Mouse (Mus musculus) intestine, postnatal 0 days (tissue): Measurements from ENCODE around the gene Doc2g. TPM values are rescaled to one million over a fixed set of nuclear protein-coding genes. Genes with fewer than 3 reads are reported as not detected.
"Not testable (repeated sequence)": the region's sequence is repeated elsewhere in the genome, so short reads cannot be mapped to it uniquely, and the experiment has no call there.

ENCODE experiments used
- ATAC-seq: fragments of 200-750 bp; cut with Nextera tagmentation; 2 replicates; pipeline ENCODE4 v1.8.0; 2017; ENCODE audit warnings: mild to moderate bottlenecking, moderate TSS enrichment, moderate library complexity
- H3K27ac ChIP-seq: fragments of 300-500 bp; sonication (generic); 2 replicates; pipeline ENCODE4 v1.5.1; 2014; ENCODE audit warnings: mild to moderate bottlenecking, low read depth, low read length, moderate library complexity
- H3K27me3 ChIP-seq: fragments of 300-500 bp; sonication (generic); replicated peaks from 2 replicates; pipeline ENCODE4 v1.6.1; 2014; ENCODE audit warnings: low read length, mixed read lengths; ENCODE audit not compliant: control insufficient read depth, insufficient read depth
- H3K36me3 ChIP-seq: fragments of 300-500 bp; sonication (generic); 2 replicates; pipeline ENCODE4 v1.6.1; 2014; ENCODE audit warnings: mild to moderate bottlenecking, moderate library complexity; ENCODE audit not compliant: control insufficient read depth, insufficient read depth
- H3K4me1 ChIP-seq: fragments of 300-500 bp; sonication (generic); replicated peaks from 2 replicates; pipeline ENCODE4 v1.6.1; 2014; ENCODE audit warnings: antibody characterized with exemption, low read length, mixed read lengths; ENCODE audit not compliant: control insufficient read depth, insufficient read depth
- H3K4me2 ChIP-seq: fragments of 300-500 bp; sonication (generic); replicated peaks from 2 replicates; pipeline ENCODE4 v1.6.1; 2014; ENCODE audit warnings: low read depth, mild to moderate bottlenecking, moderate library complexity
- H3K4me3 ChIP-seq: fragments of 300-500 bp; sonication (generic); 2 replicates; pipeline ENCODE4 v1.5.1; 2014; ENCODE audit warnings: low read depth, low read length
- H3K9ac ChIP-seq: fragments of 300-500 bp; sonication (generic); 2 replicates; pipeline ENCODE4 v1.6.1; 2014; ENCODE audit warnings: mild to moderate bottlenecking, low read depth, low read length
- H3K9me3 ChIP-seq: fragments of 300-500 bp; sonication (generic); 2 replicates; pipeline ENCODE4 v1.6.1; 2016; ENCODE audit warnings: mixed run types; ENCODE audit not compliant: control insufficient read depth
- CTCF ChIP-seq: sonication (generic); IDR thresholded peaks from 2 replicates; pipeline ENCODE4 v1.5.1; 2016; ENCODE audit warnings: low read depth, mild to moderate bottlenecking, control low read depth, antibody characterized with exemption, moderate library complexity
- WGBS: fragments of 180-500 bp; shearing (Covaris S2); extraction: QIAGEN DNeasy Blood & Tissue Kit; methylation state at CpG from one replicate; pipeline ENCODE4 v1.1.7; 2014; 5-methylcytosine and 5-hydroxymethylcytosine counted together
- polyA plus RNA-seq: library from polyadenylated mRNA; unstranded; fragments of >200 nt; fragmentation: Nextera tagmentation; extraction: Ambion mirVana; gene quantifications from 2 replicates; pipeline ENCODE4 v1.2.1, GENCODE M21; 2015

Gene Doc2g
- 0.64 and 0.89 TPM in 2 replicates for polyA plus RNA-seq

- Histone ChIP-seq H3K9me3 (no peaks in the 10 kb centered on the region), H3K27ac (no peak within 1 kb of the TSS), H3K36me3 (peaks cover 29% of the 10 kb centered on the region), H3K4me2 (no peak within 1 kb of the TSS), H3K9ac (no peak within 1 kb of the TSS), H3K27me3 (no peaks in the 10 kb centered on the region), H3K4me3 (no peak within 1 kb of the TSS), H3K4me1 (peaks cover 7% of the 10 kb centered on the region; the same call in 1 of the 2 replicates)
- no peak for TF ChIP-seq CTCF
- no peak for ATAC-seq
- 55% methylated on average over 1 of the region's 1 CpGs for WGBS
These were observed at the start of gene Doc2g for GRCm38 (mm10) chr19:4003112-4003511. Gene Doc2g, plus strand, starts transcription at chr19:4003313.

DNA sequence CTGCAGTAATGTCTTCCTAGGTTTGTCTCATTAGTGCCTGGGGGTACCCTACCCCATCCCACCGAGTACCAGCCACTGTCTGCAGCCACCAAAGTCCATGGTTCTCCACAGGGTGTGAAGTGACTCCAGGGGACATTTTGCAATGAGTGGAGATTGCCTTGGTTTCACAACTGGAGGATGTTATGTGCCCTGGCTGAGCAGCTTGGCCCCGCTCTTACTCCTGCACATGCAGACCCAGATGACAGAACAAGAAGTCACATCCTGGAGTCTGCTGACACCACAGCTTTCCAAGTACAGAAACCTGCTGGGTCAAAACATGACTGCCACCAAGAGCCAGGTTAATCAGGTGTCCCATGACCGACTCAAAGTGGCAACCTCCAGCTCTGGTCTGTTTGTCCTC, 48.1 kb upstream of the Doc2g start:
- H3K9me3 ChIP-seq = no peaks in the 10 kb centered on the region
- no peak overlapping the region for H3K4me3 ChIP-seq
- TF ChIP-seq CTCF = no peak
- no peak overlapping the region for H3K9ac ChIP-seq
- WGBS = 57% methylated on average over 3 of the region's 3 CpGs
- no peaks in the 10 kb centered on the region for H3K4me1 ChIP-seq
- no peaks in the 10 kb centered on the region for H3K27me3 ChIP-seq
- H3K4me2 ChIP-seq = no peak overlapping the region
- ATAC-seq = peak; percentile 54
- H3K27ac ChIP-seq = no peak overlapping the region
- H3K36me3 ChIP-seq = no peaks in the 10 kb centered on the region

DNA sequence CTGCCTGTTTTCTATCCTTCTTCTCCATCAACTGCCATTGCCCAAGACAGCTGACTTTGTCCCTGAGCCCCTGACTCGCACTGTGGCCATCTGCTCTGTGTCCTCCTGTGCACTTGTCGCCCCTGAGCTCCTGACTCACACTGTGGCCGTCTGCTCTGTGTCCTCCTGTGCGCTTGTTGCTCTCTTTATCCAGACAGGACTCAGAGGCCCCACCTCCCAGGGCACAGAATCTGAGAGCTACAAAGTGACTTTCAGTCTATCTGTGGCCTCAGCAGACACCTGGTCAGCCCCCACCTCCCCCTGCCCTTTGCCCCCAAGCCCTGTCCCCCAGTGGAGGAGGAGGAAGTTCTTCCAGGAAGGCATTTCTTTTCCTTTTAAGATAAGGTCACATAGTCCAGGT, 47.3 kb upstream of the Doc2g start:
- H3K9me3 ChIP-seq = no peaks in the 10 kb centered on the region

DNA sequence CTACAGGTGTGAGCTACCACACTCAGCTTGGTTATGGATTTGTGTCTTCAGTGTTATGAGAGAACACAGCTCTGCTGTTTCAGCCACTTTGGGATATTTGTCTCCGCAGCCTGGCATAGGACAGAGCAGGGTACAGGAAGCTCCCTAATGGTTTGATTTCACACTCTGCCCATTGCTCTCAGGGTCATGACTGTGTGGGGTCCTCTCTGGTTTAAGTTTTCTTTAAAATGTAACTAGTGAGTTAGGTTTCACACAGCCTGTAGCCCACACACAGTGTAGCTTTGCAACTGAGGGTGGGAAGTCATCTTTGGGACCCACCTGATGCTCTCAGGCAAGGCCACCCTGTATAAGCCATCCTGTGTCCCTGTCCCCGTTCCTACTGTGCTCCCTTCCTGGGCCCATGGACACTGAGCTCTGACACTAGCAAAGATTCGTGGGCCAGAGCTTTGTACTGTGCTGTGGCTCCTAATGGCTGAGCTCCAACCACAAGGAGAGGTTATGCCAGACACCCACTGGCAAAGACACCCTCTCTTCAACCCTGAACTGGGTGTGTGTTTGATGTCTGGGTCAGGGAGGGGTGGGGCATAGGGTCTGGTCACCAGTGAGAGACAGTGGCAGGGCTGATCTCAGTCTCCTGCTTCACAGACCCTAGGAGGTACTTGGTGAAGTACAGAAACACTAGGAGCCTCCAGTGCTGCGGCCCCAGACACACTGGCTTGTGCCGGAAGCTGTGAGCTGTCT, 45.6 kb upstream of the Doc2g start:
- H3K4me3 ChIP-seq, H3K27me3 ChIP-seq, H3K9me3 ChIP-seq, H3K9ac ChIP-seq, ATAC-seq, H3K4me1 ChIP-seq, H3K36me3 ChIP-seq, H3K4me2 ChIP-seq, H3K27ac ChIP-seq: not testable (repeated sequence)
- 87% methylated on average over 5 of the region's 5 CpGs for WGBS

More for the DNA sequence above, 47.3 kb upstream of the Doc2g start:
- Histone ChIP-seq H3K27ac (no peak overlapping the region), H3K4me3 (no peak overlapping the region), H3K36me3 (no peaks in the 10 kb centered on the region), H3K4me1 (no peaks in the 10 kb centered on the region), H3K4me2 (no peak overlapping the region), H3K9ac (no peak overlapping the region), H3K27me3 (no peaks in the 10 kb centered on the region)
- ATAC-seq = peak; percentile 60
- WGBS = 22% methylated on average over 4 of the region's 4 CpGs
- TF ChIP-seq CTCF = no peak

- Histone ChIP-seq H3K4me1 (no peaks in the 10 kb centered on the region), H3K27me3 (no peaks in the 10 kb centered on the region), H3K9ac (no peak within 1 kb of the TSS), H3K4me3 (no peak within 1 kb of the TSS), H3K27ac (no peak within 1 kb of the TSS), H3K4me2 (no peak within 1 kb of the TSS), H3K36me3 (no peaks in the 10 kb centered on the region), H3K9me3 (no peaks in the 10 kb centered on the region)
- no peak for ATAC-seq
- TF ChIP-seq CTCF = no peak
- 62% methylated on average over 4 of the region's 4 CpGs for WGBS
These were observed 44.6 kb upstream of the Doc2g start, which contains the start of gene Aldh3b3 for GRCm38 (mm10) chr19:3958470-3958869. Gene Aldh3b3, plus strand, starts transcription at chr19:3958645.

DNA sequence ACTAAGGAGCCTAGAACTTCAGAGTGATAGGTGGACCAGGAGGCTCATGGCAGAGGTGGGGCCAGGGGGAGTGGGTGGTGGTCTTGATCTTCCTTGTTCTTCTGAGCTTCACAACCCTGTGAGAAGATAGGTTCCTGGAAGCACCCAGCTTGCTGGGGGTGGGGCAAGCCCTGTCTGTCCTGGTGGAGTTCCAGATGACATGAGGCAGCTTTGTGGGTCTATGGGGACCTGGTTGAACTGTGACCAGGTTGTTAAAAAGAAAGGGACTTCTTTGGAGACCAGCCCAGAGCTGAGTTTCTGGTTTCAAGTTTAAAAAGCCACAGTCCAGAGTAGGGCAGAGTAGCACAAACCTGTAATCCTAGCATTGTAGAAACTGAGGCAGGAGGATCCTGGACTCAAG, 44.1 kb upstream of the Doc2g start:
- no peak overlapping the region for H3K4me2 ChIP-seq
- H3K4me3 ChIP-seq = no peak overlapping the region
- no peak overlapping the region for H3K9ac ChIP-seq
- H3K36me3 ChIP-seq = no peaks in the 10 kb centered on the region
- H3K4me1 ChIP-seq = no peaks in the 10 kb centered on the region
- no peaks in the 10 kb centered on the region for H3K9me3 ChIP-seq
- ATAC-seq = no peak
- no peak for TF ChIP-seq CTCF
- H3K27me3 ChIP-seq = no peaks in the 10 kb centered on the region
- no peak overlapping the region for H3K27ac ChIP-seq
